Mouse (Mus musculus) heart, embryonic 16.5 days (tissue): ENCODE results near the gene Tnr. TPM values are rescaled to one million over a fixed set of nuclear protein-coding genes. Genes with fewer than 3 reads are reported as not detected.

Experiments used
- ATAC-seq: fragments of 200-750 bp; cut with Nextera tagmentation; replicated peaks from 2 replicates; pipeline ENCODE4 v1.8.0; 2017; ENCODE audit warnings: moderate number of reproducible peaks; ENCODE audit not compliant: insufficient read depth, low FRiP score; ENCODE audit errors: extremely low read depth
- H3K27ac ChIP-seq: fragments of 300-500 bp; sonication (generic); 2 replicates; pipeline ENCODE4 v1.5.1; 2014; ENCODE audit warnings: mild to moderate bottlenecking, low read length, control low read depth, moderate library complexity
- H3K27me3 ChIP-seq: fragments of 300-500 bp; sonication (generic); 2 replicates; pipeline ENCODE4 v1.6.1; 2014; ENCODE audit warnings: low read length, mixed read lengths; ENCODE audit not compliant: control insufficient read depth, insufficient read depth
- H3K36me3 ChIP-seq: fragments of 300-500 bp; sonication (generic); 2 replicates; pipeline ENCODE4 v1.6.1; 2014; ENCODE audit not compliant: control insufficient read depth, insufficient read depth
- H3K4me1 ChIP-seq: fragments of 300-500 bp; sonication (generic); 2 replicates; pipeline ENCODE4 v1.6.1; 2014; ENCODE audit warnings: low read length, mixed read lengths; ENCODE audit not compliant: control insufficient read depth, insufficient read depth
- H3K4me2 ChIP-seq: fragments of 300-500 bp; sonication (generic); 2 replicates; pipeline ENCODE4 v1.6.1; 2014; ENCODE audit warnings: low read depth, mild to moderate bottlenecking, control low read depth, low read length
- H3K4me3 ChIP-seq: fragments of 300-500 bp; sonication (generic); 2 replicates; pipeline ENCODE4 v1.5.1; 2014; ENCODE audit warnings: mild to moderate bottlenecking, control low read depth, low read length
- H3K9ac ChIP-seq: fragments of 300-500 bp; sonication (generic); 2 replicates; pipeline ENCODE4 v1.6.1; 2014; ENCODE audit warnings: low read length, control low read depth
- H3K9me3 ChIP-seq: fragments of 300-500 bp; sonication (generic); replicated peaks from 2 replicates; pipeline ENCODE4 v1.6.1; 2016; ENCODE audit warnings: low read length; ENCODE audit not compliant: control insufficient read depth
- WGBS: fragments of 180-500 bp; shearing (Covaris S2); extraction: QIAGEN DNeasy Blood & Tissue Kit; methylation state at CpG from one replicate; pipeline ENCODE4 v1.1.7; 2014; 5-methylcytosine and 5-hydroxymethylcytosine counted together
- polyA plus RNA-seq: library from polyadenylated mRNA; unstranded; fragments of >200 nt; fragmentation: Nextera tagmentation; extraction: Ambion mirVana; gene quantifications from 2 replicates; pipeline ENCODE4 v1.2.1, GENCODE M21; 2015

The Tnr gene
- polyA plus RNA-seq, 1 experiment from 2014 or later: 0.32 TPM

GRCm38 (mm10) chr1:159872866-159873265 is 349.3 kb downstream of the Tnr start:
- no peaks in the 10 kb centered on the region for H3K27me3 ChIP-seq
- no peaks in the 10 kb centered on the region for H3K4me1 ChIP-seq
- H3K9ac ChIP-seq: no peak overlapping the region
- H3K4me2 ChIP-seq: no peak overlapping the region
- H3K36me3 ChIP-seq: no peaks in the 10 kb centered on the region
- no peak overlapping the region for H3K27ac ChIP-seq
- no peak for ATAC-seq
- 65% methylated on average over 3 of the region's 3 CpGs for WGBS
- no peaks in the 10 kb centered on the region for H3K9me3 ChIP-seq
- no peak overlapping the region for H3K4me3 ChIP-seq

GRCm38 (mm10) chr1:159878681-159879080 is 355.1 kb downstream of the Tnr start:
- H3K4me2 ChIP-seq: no peak overlapping the region
- H3K9me3 ChIP-seq: no peaks in the 10 kb centered on the region
- no peaks in the 10 kb centered on the region for H3K36me3 ChIP-seq
- no peak overlapping the region for H3K4me3 ChIP-seq
- H3K4me1 ChIP-seq: no peaks in the 10 kb centered on the region
- no peak overlapping the region for H3K9ac ChIP-seq
- no peaks in the 10 kb centered on the region for H3K27me3 ChIP-seq
- WGBS: 50% methylated on average over 3 of the region's 3 CpGs
- no peak for ATAC-seq
- H3K27ac ChIP-seq: no peak overlapping the region

DNA sequence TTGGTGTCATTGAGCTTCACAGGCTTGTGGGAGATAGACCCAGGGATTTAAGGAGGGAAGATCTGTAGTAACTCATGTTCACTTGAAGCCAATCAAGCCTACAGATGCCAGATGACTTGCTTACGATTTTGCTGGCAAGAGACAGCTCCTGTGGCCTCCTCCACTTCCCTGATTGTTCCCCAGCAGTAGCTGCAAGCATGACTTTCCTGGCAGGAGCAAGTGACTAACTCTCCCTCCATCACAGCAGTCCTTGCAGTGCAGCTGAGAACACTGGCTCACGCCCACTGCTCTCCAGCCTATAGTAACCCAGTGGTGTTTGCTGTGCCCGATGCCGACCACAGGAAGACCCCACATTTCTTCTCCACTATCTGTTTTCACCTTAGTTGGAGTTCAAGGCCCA is 356.3 kb downstream of the Tnr start:
- Histone ChIP-seq H3K27me3 (no peaks in the 10 kb centered on the region), H3K4me1 (no peaks in the 10 kb centered on the region), H3K9ac (no peak overlapping the region), H3K4me3 (no peak overlapping the region), H3K4me2 (no peak overlapping the region), H3K36me3 (no peaks in the 10 kb centered on the region), H3K9me3 (no peaks in the 10 kb centered on the region), H3K27ac (no peak overlapping the region)
- ATAC-seq: no peak
- WGBS: 62% methylated on average over 4 of the region's 4 CpGs

DNA sequence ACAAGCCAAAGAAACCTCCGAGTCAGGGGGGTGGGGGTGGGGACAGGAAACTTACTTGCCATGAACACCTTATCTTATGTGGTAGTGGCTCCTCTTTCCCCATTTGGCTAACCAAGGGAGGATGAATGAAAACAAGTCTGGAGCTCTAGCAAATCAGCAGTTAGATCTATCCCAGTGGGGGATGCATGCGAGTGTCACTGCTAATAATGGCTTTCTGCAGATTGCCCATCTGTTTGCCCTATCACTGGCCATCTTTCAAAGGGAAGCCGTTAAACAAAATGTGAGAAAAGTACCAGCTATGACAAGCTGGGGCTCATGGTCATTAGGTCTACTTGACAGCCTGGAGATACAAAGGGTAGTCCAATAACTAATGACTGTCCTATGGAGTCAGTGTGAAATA is 361.9 kb downstream of the Tnr start:
- H3K27me3 ChIP-seq: no peaks in the 10 kb centered on the region
- no peak overlapping the region for H3K27ac ChIP-seq
- no peaks in the 10 kb centered on the region for H3K36me3 ChIP-seq
- H3K4me2 ChIP-seq: no peak overlapping the region
- no peaks in the 10 kb centered on the region for H3K9me3 ChIP-seq
- WGBS: 40% methylated on average over 3 of the region's 3 CpGs
- H3K4me1 ChIP-seq: no peaks in the 10 kb centered on the region
- ATAC-seq: no peak
- H3K9ac ChIP-seq: no peak overlapping the region
- H3K4me3 ChIP-seq: no peak overlapping the region

DNA sequence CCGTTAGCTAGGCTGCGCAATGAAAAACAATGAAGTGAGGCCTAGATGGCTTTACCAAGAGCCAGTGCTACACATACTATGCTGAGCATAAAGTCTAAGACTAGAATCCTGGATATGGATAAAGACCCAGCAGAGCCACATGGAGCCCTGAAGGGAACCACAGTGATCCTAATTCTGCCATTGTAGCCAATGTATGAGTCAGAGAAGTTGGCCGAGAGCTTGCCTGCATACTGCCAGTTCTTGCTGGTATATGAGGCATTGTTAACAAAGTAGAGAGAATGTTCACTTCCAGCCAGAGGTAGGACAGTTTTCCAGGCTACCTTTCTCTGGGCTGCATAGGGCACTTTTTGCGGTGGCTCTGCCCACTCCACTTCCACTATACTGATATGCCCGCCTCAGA is 365.0 kb downstream of the Tnr start:
- no peaks in the 10 kb centered on the region for H3K27me3 ChIP-seq
- H3K9me3 ChIP-seq: no peaks in the 10 kb centered on the region
- H3K27ac ChIP-seq: no peak overlapping the region
- H3K36me3 ChIP-seq: no peaks in the 10 kb centered on the region
- no peak overlapping the region for H3K4me3 ChIP-seq
- H3K4me1 ChIP-seq: no peaks in the 10 kb centered on the region
- H3K9ac ChIP-seq: no peak overlapping the region
- WGBS: 95% methylated on average over 5 of the region's 5 CpGs
- no peak overlapping the region for H3K4me2 ChIP-seq
- no peak; the same call in 1 of the 2 replicates for ATAC-seq

DNA sequence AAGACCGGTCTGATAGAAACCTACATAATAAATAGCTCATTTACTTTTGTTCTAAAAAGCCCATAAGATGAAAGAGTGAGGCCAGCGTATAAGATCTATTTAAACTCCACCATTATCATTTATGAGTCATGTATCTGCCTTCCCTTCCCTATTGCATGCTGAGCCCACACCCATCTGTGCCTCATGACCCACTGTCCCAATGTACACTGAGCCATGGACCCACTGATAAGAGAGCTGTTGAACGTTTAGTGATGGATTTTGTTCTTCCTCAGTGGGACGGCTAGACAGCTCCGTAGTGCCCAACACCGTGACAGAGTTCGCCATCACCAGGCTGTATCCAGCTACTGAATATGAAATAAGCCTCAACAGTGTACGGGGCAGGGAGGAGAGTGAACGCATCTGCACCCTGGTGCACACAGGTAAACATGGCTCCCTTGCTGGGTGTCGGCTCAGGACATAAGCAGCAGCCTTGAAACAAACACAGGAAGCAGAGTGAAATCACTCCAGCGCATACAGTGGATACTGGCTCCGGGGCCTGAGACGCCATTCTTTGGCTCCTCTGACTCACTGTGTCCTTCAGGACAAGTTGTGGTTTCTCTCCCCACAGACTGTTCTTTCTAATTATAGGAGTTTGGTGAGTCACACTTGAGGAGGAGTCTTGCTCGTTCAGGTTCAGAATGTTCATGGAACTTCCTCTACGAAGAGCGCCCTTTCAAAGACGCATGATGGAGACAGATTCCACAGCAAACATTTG is 365.6 kb downstream of the Tnr start:
- Histone ChIP-seq H3K9me3 (no peaks in the 10 kb centered on the region), H3K4me2 (no peak overlapping the region), H3K36me3 (no peaks in the 10 kb centered on the region), H3K4me1 (no peaks in the 10 kb centered on the region), H3K27me3 (no peaks in the 10 kb centered on the region), H3K9ac (no peak overlapping the region), H3K27ac (no peak overlapping the region), H3K4me3 (no peak overlapping the region)
- no peak; the same call in 1 of the 2 replicates for ATAC-seq
- 65% methylated on average over 17 of the region's 17 CpGs for WGBS

DNA sequence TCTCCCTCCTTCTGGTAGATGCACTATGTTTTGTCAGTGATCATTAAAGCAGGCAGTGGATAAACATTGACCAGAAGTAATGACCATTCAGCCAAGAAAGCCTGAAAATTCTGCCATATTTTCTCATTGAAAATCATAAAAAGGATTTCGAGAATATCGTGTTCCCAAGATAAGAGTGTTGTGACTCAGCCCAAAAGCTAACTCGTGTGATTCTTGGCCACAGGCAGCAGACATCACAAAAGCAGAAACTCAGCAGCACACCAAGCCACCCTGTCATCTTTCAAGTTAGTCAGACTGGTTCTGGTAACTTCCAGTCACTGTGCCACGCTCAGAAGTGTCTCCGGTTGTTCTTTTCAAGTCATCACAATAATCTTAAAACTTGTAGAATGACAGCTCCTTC is 367.0 kb downstream of the Tnr start:
- H3K36me3 ChIP-seq: no peaks in the 10 kb centered on the region
- H3K4me1 ChIP-seq: no peaks in the 10 kb centered on the region
- H3K4me2 ChIP-seq: no peak overlapping the region
- no peaks in the 10 kb centered on the region for H3K27me3 ChIP-seq
- ATAC-seq: no peak
- no peaks in the 10 kb centered on the region for H3K9me3 ChIP-seq
- WGBS: 74% methylated on average over 5 of the region's 5 CpGs
- no peak overlapping the region for H3K27ac ChIP-seq
- no peak overlapping the region for H3K9ac ChIP-seq
- no peak overlapping the region for H3K4me3 ChIP-seq

DNA sequence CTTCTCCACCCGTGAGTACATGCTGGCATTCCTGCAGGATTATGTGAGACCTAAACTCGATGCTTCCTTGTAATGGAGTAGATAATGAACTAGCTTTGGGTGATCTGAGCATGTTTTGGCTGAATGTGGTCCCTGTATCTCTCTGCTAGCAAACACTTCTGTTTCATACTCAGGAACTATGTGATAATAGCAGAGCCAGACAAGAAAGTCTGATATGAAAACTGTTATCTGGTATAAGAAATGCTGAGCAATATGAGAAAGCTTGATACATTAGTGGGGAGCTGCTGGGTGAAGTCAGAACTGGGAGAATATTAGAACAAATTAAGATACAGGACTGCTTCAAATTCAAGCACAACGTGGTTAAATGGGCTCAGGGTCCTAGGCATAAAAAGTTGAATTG is 371.5 kb downstream of the Tnr start:
- no peaks in the 10 kb centered on the region for H3K36me3 ChIP-seq
- H3K27me3 ChIP-seq: no peaks in the 10 kb centered on the region
- H3K9me3 ChIP-seq: no peaks in the 10 kb centered on the region
- WGBS: 60% methylated on average over 3 of the region's 3 CpGs
- no peak overlapping the region for H3K4me3 ChIP-seq
- no peaks in the 10 kb centered on the region for H3K4me1 ChIP-seq
- H3K4me2 ChIP-seq: no peak overlapping the region
- H3K9ac ChIP-seq: no peak overlapping the region
- no peak overlapping the region for H3K27ac ChIP-seq
- ATAC-seq: no peak

DNA sequence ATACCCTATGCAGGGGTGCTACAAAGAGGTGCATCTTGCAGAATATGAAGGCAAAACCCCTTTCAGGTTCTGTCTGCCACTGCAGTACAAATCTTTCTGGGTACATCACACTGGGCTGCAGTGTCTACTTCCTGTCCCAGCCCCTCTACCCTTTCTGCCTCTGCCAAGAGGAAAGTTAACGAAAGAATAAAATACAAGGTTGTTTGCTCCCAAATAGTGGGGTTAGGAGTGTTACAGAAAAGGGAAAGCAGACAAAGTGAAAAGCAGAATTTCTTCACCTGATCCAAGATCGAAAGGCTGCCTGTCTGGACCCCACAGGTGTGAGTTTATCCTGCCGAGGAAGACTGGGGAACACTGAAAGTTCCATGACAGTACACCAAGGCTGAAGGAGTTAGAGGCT is 376.4 kb downstream of the Tnr start:
- no peaks in the 10 kb centered on the region for H3K9me3 ChIP-seq
- H3K27ac ChIP-seq: no peak overlapping the region
- WGBS: 63% methylated on average over 3 of the region's 3 CpGs
- H3K4me3 ChIP-seq: no peak overlapping the region
- ATAC-seq: no peak
- no peak overlapping the region for H3K9ac ChIP-seq
- H3K27me3 ChIP-seq: no peaks in the 10 kb centered on the region
- no peaks in the 10 kb centered on the region for H3K4me1 ChIP-seq
- no peaks in the 10 kb centered on the region for H3K36me3 ChIP-seq
- no peak overlapping the region for H3K4me2 ChIP-seq
